Mouse (Mus musculus) stomach, embryonic 14.5 days (tissue): ENCODE measurements around the gene Cdkn1a. TPM values are rescaled to one million over a fixed set of nuclear protein-coding genes. Genes with fewer than 3 reads are reported as not detected.
"Not testable (repeated sequence)": the region's sequence is repeated elsewhere in the genome, so short reads cannot be mapped to it uniquely, and the experiment has no call there.

Experiments
- ATAC-seq: fragments of 200-750 bp; cut with Nextera tagmentation; 2 replicates; pipeline ENCODE4 v1.8.0; 2017; ENCODE audit warnings: low read depth, moderate TSS enrichment; ENCODE audit not compliant: insufficient number of reproducible peaks, insufficient read depth, low FRiP score
- H3K27ac ChIP-seq: fragments of 300-500 bp; sonication (generic); 2 replicates; pipeline ENCODE4 v1.5.1; 2014; ENCODE audit warnings: mild to moderate bottlenecking, low read length, moderate library complexity, mixed read lengths
- H3K27me3 ChIP-seq: fragments of 300-500 bp; sonication (generic); 2 replicates; pipeline ENCODE4 v1.6.1; 2014; ENCODE audit warnings: low read length, control low read depth, mixed read lengths; ENCODE audit not compliant: control insufficient read depth, insufficient read depth
- H3K36me3 ChIP-seq: fragments of 300-500 bp; sonication (generic); 2 replicates; pipeline ENCODE4 v1.6.1; 2014; ENCODE audit warnings: mild to moderate bottlenecking, control low read depth, low read length, moderate library complexity, mixed read lengths; ENCODE audit not compliant: control insufficient read depth, insufficient read depth
- H3K4me1 ChIP-seq: fragments of 300-500 bp; sonication (generic); 2 replicates; pipeline ENCODE4 v1.6.1; 2014; ENCODE audit warnings: low read length, control low read depth, mixed read lengths; ENCODE audit not compliant: control insufficient read depth, insufficient read depth
- H3K4me2 ChIP-seq: fragments of 300-500 bp; sonication (generic); replicated peaks from 2 replicates; pipeline ENCODE4 v1.6.1; 2014; ENCODE audit warnings: low read depth, low read length, control low read depth
- H3K4me3 ChIP-seq: fragments of 300-500 bp; sonication (generic); 2 replicates; pipeline ENCODE4 v1.5.1; 2014; ENCODE audit warnings: low read depth, low read length, control low read depth
- H3K9ac ChIP-seq: fragments of 300-500 bp; sonication (generic); replicated peaks from 2 replicates; pipeline ENCODE4 v1.6.1; 2014; ENCODE audit warnings: low read depth, mild to moderate bottlenecking, control low read depth, low read length, moderate library complexity, mixed read lengths
- H3K9me3 ChIP-seq: fragments of 300-500 bp; sonication (generic); 2 replicates; pipeline ENCODE4 v1.6.1; 2016; ENCODE audit warnings: low read depth, low read length, control low read depth; ENCODE audit not compliant: control insufficient read depth
- WGBS: fragments of 180-500 bp; shearing (Covaris S2); extraction: QIAGEN DNeasy Blood & Tissue Kit; methylation state at CpG from one replicate; pipeline ENCODE4 v1.1.7; 2014; 5-methylcytosine and 5-hydroxymethylcytosine counted together
- polyA plus RNA-seq: library from polyadenylated mRNA; unstranded; fragments of >200 nt; fragmentation: Nextera tagmentation; extraction: Ambion mirVana; gene quantifications from 2 replicates; pipeline ENCODE4 v1.2.1, GENCODE M21; 2014

Gene Cdkn1a
- polyA plus RNA-seq, 1 experiment from 2014 or later = 62.6 TPM

DNA sequence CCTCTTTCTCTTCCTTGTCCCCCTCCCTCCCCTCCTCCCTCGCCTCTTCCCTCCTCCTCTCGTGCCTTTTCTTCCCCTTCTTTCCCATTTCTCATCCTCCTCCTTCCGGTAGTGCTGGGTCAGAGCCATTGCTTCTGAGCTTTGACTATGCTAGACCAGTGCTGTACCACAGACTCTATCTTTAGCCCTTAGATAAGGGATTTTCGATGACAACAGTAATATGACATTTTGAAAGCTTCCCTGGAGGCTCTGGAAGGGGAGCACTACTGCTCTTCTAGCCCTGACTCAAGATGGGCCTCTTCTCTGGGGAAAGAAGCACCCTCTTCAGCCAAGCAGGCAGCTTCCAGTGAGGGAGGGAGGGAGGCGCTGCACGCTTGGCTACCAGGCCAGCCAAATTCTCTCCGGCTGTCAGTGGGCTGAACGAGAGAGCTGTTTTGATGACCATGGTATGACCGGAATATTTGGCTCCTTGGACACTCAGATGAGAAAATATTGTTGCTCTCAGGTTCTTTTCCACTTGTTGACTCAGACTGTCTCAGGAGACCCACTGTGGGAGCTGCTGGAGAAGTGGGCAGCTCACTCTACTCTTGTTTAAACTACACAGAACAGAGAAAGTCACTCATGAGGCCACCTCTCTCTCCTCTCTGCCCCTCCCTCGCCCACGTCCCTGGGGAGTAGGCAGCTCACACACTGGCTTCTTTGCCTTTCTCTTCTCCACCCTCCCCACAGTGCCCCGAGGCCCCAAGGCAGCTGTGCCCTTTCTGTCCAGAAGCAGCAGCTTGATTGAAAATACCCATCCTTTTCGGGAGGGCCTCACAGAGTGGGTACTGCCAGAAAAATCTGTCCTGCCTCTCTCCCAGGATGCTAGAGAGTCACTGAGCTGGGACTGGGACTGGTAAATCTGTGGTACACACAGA, 28.4 kb upstream of the Cdkn1a start:
- H3K9ac ChIP-seq = no peak overlapping the region
- H3K4me2 ChIP-seq = no peak overlapping the region
- 51% methylated on average over 13 of the region's 13 CpGs for whole genome bisulfite sequencing
- H3K36me3 ChIP-seq = no peaks in the 10 kb centered on the region
- no peaks in the 10 kb centered on the region for H3K27me3 ChIP-seq
- no peak for ATAC-seq
- no peak overlapping the region for H3K4me3 ChIP-seq
- no peaks in the 10 kb centered on the region for H3K9me3 ChIP-seq
- H3K27ac ChIP-seq = no peak overlapping the region
- H3K4me1 ChIP-seq = 0 out of 2 replicates have a peak, but pooled peaks cover 9% of the 10 kb centered on the region

DNA sequence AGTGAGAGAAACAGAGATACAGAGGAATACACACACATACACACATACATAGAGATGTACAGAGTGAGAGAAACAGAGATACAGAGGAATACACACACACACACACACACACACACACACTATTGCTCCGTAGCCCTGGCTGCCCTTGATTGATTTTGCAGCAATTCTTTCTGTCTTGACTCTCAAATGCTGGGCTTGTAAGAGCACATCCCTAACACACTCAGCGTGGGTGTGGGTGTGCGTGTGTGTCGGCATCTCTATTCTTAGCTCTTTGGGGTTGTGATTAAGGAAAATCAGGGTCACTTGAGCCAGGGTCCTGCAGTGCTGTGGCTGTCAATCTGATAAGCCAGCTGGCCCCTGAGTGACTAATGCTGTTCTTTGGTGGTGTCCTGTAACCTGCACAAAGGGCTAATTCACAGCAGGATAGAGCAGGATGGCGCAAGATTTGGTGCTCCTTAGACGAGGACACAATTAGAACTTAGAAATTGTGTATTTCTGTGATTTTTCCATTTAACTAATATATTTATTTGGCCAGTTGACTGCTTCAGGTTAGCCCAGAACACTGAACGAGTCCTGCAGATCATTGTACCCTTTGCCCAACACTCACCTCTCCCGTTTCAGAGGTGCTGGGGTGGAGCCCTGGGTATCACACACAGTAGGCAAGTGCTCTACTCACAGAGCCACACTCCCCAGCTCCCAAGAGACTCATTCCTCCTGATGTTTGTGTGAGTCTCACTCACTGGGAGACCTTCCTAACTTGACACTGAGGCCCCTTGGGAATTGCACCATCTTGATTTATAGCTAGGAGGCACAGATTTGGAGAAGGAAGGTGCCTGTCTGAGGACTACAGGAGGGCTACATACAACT, 27.4 kb upstream of the Cdkn1a start:
- Histone ChIP-seq H3K9me3 (no peaks in the 10 kb centered on the region), H3K27me3 (no peaks in the 10 kb centered on the region), H3K27ac (no peak overlapping the region), H3K4me2 (no peak overlapping the region), H3K36me3 (no peaks in the 10 kb centered on the region), H3K4me3 (no peak overlapping the region), H3K4me1 (0 out of 2 replicates have a peak, but pooled peaks cover 7% of the 10 kb centered on the region), H3K9ac (no peak overlapping the region)
- no peak for ATAC-seq
- WGBS = 60% methylated on average over 8 of the region's 8 CpGs

GRCm38 (mm10) chr17:29063988-29064285, 26.8 kb upstream of the Cdkn1a start:
- no peak overlapping the region for H3K4me2 ChIP-seq
- ATAC-seq = no peak
- no peaks in the 10 kb centered on the region for H3K36me3 ChIP-seq
- H3K27ac ChIP-seq = no peak overlapping the region
- 0 out of 2 replicates have a peak, but pooled peaks cover 7% of the 10 kb centered on the region for H3K4me1 ChIP-seq
- WGBS = 77% methylated on average over 2 of the region's 2 CpGs
- no peak overlapping the region for H3K4me3 ChIP-seq
- no peaks in the 10 kb centered on the region for H3K9me3 ChIP-seq
- no peak overlapping the region for H3K9ac ChIP-seq
- H3K27me3 ChIP-seq = no peaks in the 10 kb centered on the region

GRCm38 (mm10) chr17:29065245-29065940, 25.4 kb upstream of the Cdkn1a start:
- 76% methylated on average over 21 of the region's 21 CpGs for WGBS
- ATAC-seq = no peak

GRCm38 (mm10) chr17:29065971-29066370, 24.8 kb upstream of the Cdkn1a start:
- H3K36me3 ChIP-seq = no peaks in the 10 kb centered on the region
- H3K27me3 ChIP-seq = no peaks in the 10 kb centered on the region
- H3K4me2 ChIP-seq = no peak overlapping the region
- H3K9me3 ChIP-seq = no peaks in the 10 kb centered on the region
- H3K9ac ChIP-seq = no peak overlapping the region
- no peak for ATAC-seq
- no peak overlapping the region for H3K4me3 ChIP-seq
- H3K4me1 ChIP-seq = 0 out of 2 replicates have a peak, but pooled peaks cover 9% of the 10 kb centered on the region
- WGBS = 92% methylated on average over 3 of the region's 3 CpGs
- H3K27ac ChIP-seq = no peak overlapping the region

More at GRCm38 (mm10) chr17:29065245-29065940, 25.4 kb upstream of the Cdkn1a start:
- Histone ChIP-seq H3K4me2 (no peak overlapping the region), H3K36me3 (no peaks in the 10 kb centered on the region), H3K27ac (no peak overlapping the region), H3K4me3 (no peak overlapping the region), H3K27me3 (no peaks in the 10 kb centered on the region), H3K9me3 (no peaks in the 10 kb centered on the region), H3K4me1 (0 out of 2 replicates have a peak, but pooled peaks cover 9% of the 10 kb centered on the region), H3K9ac (no peak overlapping the region)

DNA sequence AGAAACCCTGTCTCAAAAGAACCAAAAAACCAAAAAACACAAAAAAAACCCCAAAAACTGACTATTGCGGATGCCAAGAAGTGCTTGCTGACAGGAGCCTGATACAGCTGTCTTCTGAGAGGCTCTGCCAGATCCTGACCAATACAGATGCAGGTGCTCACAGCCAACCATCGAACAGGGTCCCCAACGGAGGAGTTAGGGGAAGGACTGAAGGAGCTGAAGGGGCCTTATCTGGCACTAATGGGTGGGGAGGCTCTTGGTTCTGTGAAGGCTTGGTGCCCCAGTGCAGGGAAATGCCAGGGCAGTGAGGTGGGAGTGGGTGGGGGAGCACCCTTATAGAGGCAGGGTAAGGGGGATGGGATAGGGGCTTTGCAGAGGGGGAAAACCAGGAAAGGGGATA, 23.4 kb upstream of the Cdkn1a start:
- not testable (repeated sequence) for H3K36me3 ChIP-seq, H3K4me3 ChIP-seq, H3K27ac ChIP-seq, H3K9ac ChIP-seq, H3K4me1 ChIP-seq, H3K9me3 ChIP-seq, ATAC-seq, H3K4me2 ChIP-seq, H3K27me3 ChIP-seq
- 90% methylated on average over 3 of the region's 3 CpGs for WGBS

- no peak overlapping the region for H3K4me3 ChIP-seq
- no peak overlapping the region for H3K27ac ChIP-seq
- H3K4me1 ChIP-seq = peaks cover 10% of the 10 kb centered on the region; the same call in 1 of the 2 replicates
- no peaks in the 10 kb centered on the region for H3K36me3 ChIP-seq
- no peak for ATAC-seq
- WGBS = 47% methylated on average over 5 of the region's 5 CpGs
- H3K9me3 ChIP-seq = no peaks in the 10 kb centered on the region
- H3K4me2 ChIP-seq = no peak overlapping the region
- no peaks in the 10 kb centered on the region for H3K27me3 ChIP-seq
- no peak overlapping the region for H3K9ac ChIP-seq
Measured at GRCm38 (mm10) chr17:29067847-29068246, 22.9 kb upstream of the Cdkn1a start.

DNA sequence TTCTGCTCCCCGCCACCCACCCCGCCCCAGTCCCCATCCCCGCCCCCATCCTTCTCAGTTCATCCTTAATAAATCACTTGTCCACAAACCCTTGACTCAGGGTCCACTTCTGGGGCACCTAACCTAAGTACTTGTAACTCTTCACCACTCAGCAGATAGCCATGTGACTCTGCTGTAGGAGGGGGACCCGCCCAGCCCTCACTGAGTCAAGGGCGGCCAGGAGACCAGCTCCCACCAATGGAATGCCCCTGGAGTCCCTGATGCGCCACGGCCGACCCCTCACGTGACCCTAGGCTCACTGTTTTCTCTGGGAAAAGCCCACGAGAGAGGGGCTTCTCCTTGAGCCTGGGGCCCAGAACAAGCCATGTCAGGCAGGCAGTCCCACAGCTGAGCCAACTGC, 21.7 kb upstream of the Cdkn1a start:
- no peak overlapping the region for H3K27ac ChIP-seq
- WGBS = 64% methylated on average over 10 of the region's 10 CpGs
- no peak for ATAC-seq

More for the DNA sequence above, 21.7 kb upstream of the Cdkn1a start:
- Histone ChIP-seq H3K36me3 (no peaks in the 10 kb centered on the region), H3K4me3 (no peak overlapping the region), H3K27me3 (no peaks in the 10 kb centered on the region), H3K4me2 (no peak overlapping the region), H3K9ac (no peak overlapping the region), H3K4me1 (peaks cover 14% of the 10 kb centered on the region; the same call in 1 of the 2 replicates), H3K9me3 (no peaks in the 10 kb centered on the region)
